In genomic region chr13:99190466-99190865, GRCm38 (mm10) we compare ENCODE assay signal across 9 mouse cellular contexts. TPM values are rescaled to one million over a fixed set of nuclear protein-coding genes. Genes with fewer than 3 reads are reported as not detected.
DNase-seq lines count a peak whose midpoint lies in the region; ATAC-seq and TF ChIP-seq lines count a peak whose summit lies in the region.
"Had no signal": no experiment of that assay in that cellular context is flagged by ENCODE, and none has a peak within 500 bp of the region (broad histone marks: within the 10 kb centered on the region; RNA-seq: fewer than 3 reads in every experiment).

No protein-coding gene starts in this region.

- peak overlapping the region; percentile 11; the same call in 1 of the 2 replicates for H3K27ac ChIP-seq in forebrain, embryonic 10.5 days
- no peak overlapping the region for H3K27ac ChIP-seq in forebrain, postnatal 0 days (ENCODE audit: low read depth, low read length)
- peak overlapping the region; percentile 76 for H3K27ac ChIP-seq in kidney, adult 2 months (ENCODE audit: insufficient read depth, low read depth, low read length)
- peak overlapping the region; percentile 82 for H3K27ac ChIP-seq in lung, postnatal 0 days (ENCODE audit: low read length)

- H3K4me2 ChIP-seq in forebrain, postnatal 0 days (ENCODE audit: low read depth) = no peak overlapping the region
- 0 out of 2 replicates have a peak overlapping the region, but pooled peaks have one; percentile 19 for H3K4me2 ChIP-seq in lung, postnatal 0 days (replicated peaks; ENCODE audit: low read depth, low read length)

- TF ChIP-seq EP300 in lung, postnatal 0 days (IDR thresholded peaks at IDR 0.05) = peak; percentile 67; the same call in 1 of the 2 replicates

- peaks cover 7% of the 10 kb centered on the region for H3K4me1 ChIP-seq in forebrain, embryonic 10.5 days
- H3K4me1 ChIP-seq in forebrain, postnatal 0 days (ENCODE audit: insufficient read depth) = no peaks in the 10 kb centered on the region; the same call in 1 of the 2 replicates
- H3K4me1 ChIP-seq in kidney, adult 2 months (ENCODE audit: control insufficient read depth, insufficient read depth, low read length) = 0 out of 2 replicates have a peak, but pooled peaks cover 3% of the 10 kb centered on the region
- no peaks in the 10 kb centered on the region for H3K4me1 ChIP-seq in lung, postnatal 0 days (ENCODE audit: insufficient read depth, low read depth, low read length)

- peak; percentile 11 for TF ChIP-seq POLR2A in kidney, adult 2 months (IDR thresholded peaks at IDR 0.05; ENCODE audit: low read depth, low read length)

- H3K9ac ChIP-seq in forebrain, postnatal 0 days = no peak overlapping the region
- H3K9ac ChIP-seq in lung, postnatal 0 days (replicated peaks; ENCODE audit: low read depth) = no peak overlapping the region

- H3K9me3 ChIP-seq in forebrain, embryonic 10.5 days = no peaks in the 10 kb centered on the region
- H3K9me3 ChIP-seq in forebrain, postnatal 0 days (ENCODE audit: low read length) = no peaks in the 10 kb centered on the region
- H3K9me3 ChIP-seq in lung, postnatal 0 days (ENCODE audit: low read length) = no peaks in the 10 kb centered on the region

- no peak for DNase-seq in forebrain, embryonic 10.5 days (ENCODE audit: extremely low spot score, low spot score)
- no peak for DNase-seq in forebrain, postnatal 0 days
- peak; percentile 56 for DNase-seq in kidney, adult 2 months
- DNase-seq in lung, postnatal 0 days (ENCODE audit: low spot score) = no peak
- DNase-seq in frontal cortex, postnatal 10 days (ENCODE audit: low spot score in 2 of 2) = no peak
- DNase-seq in urinary bladder, postnatal 10 days (ENCODE audit: low spot score) = no peak
- DNase-seq: cerebellum, adult 11-12 months had no signal

- no peaks in the 10 kb centered on the region for H3K27me3 ChIP-seq in forebrain, embryonic 10.5 days (ENCODE audit: poor library complexity, severe bottlenecking)
- H3K27me3 ChIP-seq in forebrain, postnatal 0 days (ENCODE audit: insufficient read depth, low read length) = no peaks in the 10 kb centered on the region
- no peaks in the 10 kb centered on the region for H3K27me3 ChIP-seq in kidney, adult 2 months (replicated peaks; ENCODE audit: control insufficient read depth, insufficient read depth, low read length)
- H3K27me3 ChIP-seq in lung, postnatal 0 days (replicated peaks; ENCODE audit: insufficient read depth, low read length) = no peaks in the 10 kb centered on the region

- H3K4me3 ChIP-seq in forebrain, embryonic 10.5 days = no peak overlapping the region
- no peak overlapping the region for H3K4me3 ChIP-seq in forebrain, postnatal 0 days (ENCODE audit: low read depth, low read length)
- H3K4me3 ChIP-seq in kidney, adult 2 months (ENCODE audit: insufficient read depth, low read depth, low read length) = no peak overlapping the region
- H3K4me3 ChIP-seq in lung, postnatal 0 days (ENCODE audit: low read depth, low read length) = no peak overlapping the region

- 84% methylated on average over 11 of the region's 11 CpGs for WGBS in forebrain, embryonic 10.5 days
- 75% methylated on average over 11 of the region's 11 CpGs for WGBS in forebrain, postnatal 0 days
- WGBS in kidney, adult 2 months = 55% methylated on average over 11 of the region's 11 CpGs
- WGBS in lung, postnatal 0 days = 47% methylated on average over 11 of the region's 11 CpGs

- no peaks in the 10 kb centered on the region for H3K36me3 ChIP-seq in forebrain, embryonic 10.5 days (replicated peaks)
- no peaks in the 10 kb centered on the region for H3K36me3 ChIP-seq in forebrain, postnatal 0 days (ENCODE audit: insufficient read depth)
- H3K36me3 ChIP-seq in kidney, adult 2 months (ENCODE audit: control insufficient read depth, insufficient read depth, low read length) = no peaks in the 10 kb centered on the region
- no peaks in the 10 kb centered on the region for H3K36me3 ChIP-seq in lung, postnatal 0 days (ENCODE audit: insufficient read depth, low read length)

- TF ChIP-seq CTCF in forebrain, postnatal 0 days (IDR thresholded peaks at IDR 0.05; ENCODE audit: low read depth) = no peak
- no peak for TF ChIP-seq CTCF in kidney, adult 2 months (conservative IDR thresholded peaks at IDR 0.05; ENCODE audit: insufficient read depth, insufficient read length, low read depth, low read length)
- no peak for TF ChIP-seq CTCF in lung, postnatal 0 days (IDR thresholded peaks at IDR 0.05)

- ATAC-seq in forebrain, postnatal 0 days = no peak
- peak; percentile 53 for ATAC-seq in granulocyte monocyte progenitor cell, adult 5-6 weeks (replicated peaks; ENCODE audit: poor library complexity, severe bottlenecking)
- ATAC-seq in lung, postnatal 0 days = peak; percentile 65
- no peak for ATAC-seq in erythroblast, adult 5-6 weeks (replicated peaks; ENCODE audit: low FRiP score, poor library complexity, severe bottlenecking)

RNA-seq across cellular contexts. Expression of gene Zfp366, which starts 5.8 kb away (rescaled TPM):
- polyA plus RNA-seq in forebrain, embryonic 10.5 days (2016; fragmentation: Nextera tagmentation; extraction: Ambion mirVana) = 0.36 and 0.47 TPM in 2 replicates
- total RNA-seq in forebrain, postnatal 0 days (2014; rRNA removed) = 1.8 and 3.0 TPM in 2 replicates
- 0.41 and 0.47 TPM in 2 replicates for polyA plus RNA-seq in forebrain, postnatal 0 days (2015; fragmentation: Nextera tagmentation; extraction: Ambion mirVana)
- total RNA-seq in granulocyte monocyte progenitor cell, adult 5-6 weeks (2014; fragmentation: Nextera tagmentation) = not detected in 2 replicates
- total RNA-seq in granulocyte monocyte progenitor cell, adult 5-6 weeks (2017) = under 0.01 TPM in 1 of 2 replicates, not detected in the other
- polyA plus RNA-seq in kidney, adult 2 months (2012; rRNA removed) = 3.1 and 4.3 TPM in 2 replicates
- 1.6 and 2.0 TPM in 2 replicates for polyA plus RNA-seq in lung, postnatal 0 days (2015; fragmentation: Nextera tagmentation; extraction: Ambion mirVana)
- 0.42 TPM in 1 of 2 replicates, not detected in the other for total RNA-seq in erythroblast, adult 5-6 weeks (2015; ENCODE audit: low replicate concordance)
- total RNA-seq in erythroblast, adult 5-6 weeks (2017; ENCODE audit: low replicate concordance) = 0.14 and 0.17 TPM in 2 replicates

Comparison
In these comparisons a context has a peak if more than half of its experiments do, and no peak if none do; other contexts are left out.
1. ATAC-seq: peak in granulocyte monocyte progenitor cell, adult 5-6 weeks (single experiment) and lung, postnatal 0 days (single experiment); none in forebrain, postnatal 0 days (single experiment) and erythroblast, adult 5-6 weeks (single experiment).